In genomic region chr19:47317063-47317938, GRCm38 (mm10) we compare ENCODE assay signal across 9 mouse cellular contexts.
DNase-seq lines count a peak whose midpoint lies in the region; ATAC-seq and TF ChIP-seq lines count a peak whose summit lies in the region.
"Had no signal": no experiment of that assay in that cellular context is flagged by ENCODE, and none has a peak within 500 bp of the region (broad histone marks: within the 10 kb centered on the region; RNA-seq: fewer than 3 reads in every experiment).

No protein-coding gene starts in this region.

- WGBS in hindbrain, postnatal 0 days, result 39% methylated on average over 15 of the region's 15 CpGs
- 44% methylated on average over 15 of the region's 15 CpGs for WGBS in limb, embryonic 14.5 days

- TF ChIP-seq CTCF in hindbrain, postnatal 0 days (IDR thresholded peaks at IDR 0.05; ENCODE audit: low read depth), result peak; percentile 6; the same call in 1 of the 2 replicates

- no peak for TF ChIP-seq POLR2A in limb, embryonic 14.5 days (IDR thresholded peaks at IDR 0.05; ENCODE audit: borderline replicate concordance, extremely low read depth, insufficient read depth, insufficient read length)

- no peaks in the 10 kb centered on the region for H3K9me3 ChIP-seq in hindbrain, postnatal 0 days (ENCODE audit: low read length)
- no peaks in the 10 kb centered on the region for H3K9me3 ChIP-seq in limb, embryonic 14.5 days (ENCODE audit: control insufficient read depth, low read length)
- H3K9me3 ChIP-seq: liver, embryonic 13.5 days had no signal

- no peak overlapping the region for H3K4me2 ChIP-seq in hindbrain, postnatal 0 days (ENCODE audit: low read depth, low read length)
- H3K4me2 ChIP-seq in limb, embryonic 14.5 days (replicated peaks; ENCODE audit: low read depth, low read length, severe bottlenecking), result peak overlapping the region; percentile 31
- H3K4me2 ChIP-seq: liver, embryonic 13.5 days had no signal

- H3K36me3 ChIP-seq in hindbrain, postnatal 0 days (ENCODE audit: insufficient read depth, low read length), result no peaks in the 10 kb centered on the region
- H3K36me3 ChIP-seq in limb, embryonic 14.5 days (ENCODE audit: control insufficient read depth, insufficient read depth, low read length), result peaks cover 8% of the 10 kb centered on the region
- H3K36me3 ChIP-seq: liver, embryonic 13.5 days had no signal

- no peak overlapping the region; the same call in 1 of the 2 replicates for H3K9ac ChIP-seq in hindbrain, postnatal 0 days (replicated peaks; ENCODE audit: low read length)
- H3K9ac ChIP-seq in limb, embryonic 14.5 days (ENCODE audit: low read depth, low read length, severe bottlenecking), result 0 out of 2 replicates have a peak overlapping the region, but pooled peaks have one; percentile 4
- H3K9ac ChIP-seq: liver, embryonic 13.5 days had no signal

- no peaks in the 10 kb centered on the region for H3K27me3 ChIP-seq in hindbrain, postnatal 0 days (ENCODE audit: insufficient read depth, low read length)
- H3K27me3 ChIP-seq in limb, embryonic 14.5 days (ENCODE audit: control insufficient read depth, insufficient read depth, low read length), result no peaks in the 10 kb centered on the region

- ATAC-seq in hindbrain, postnatal 0 days, result peak; percentile 46
- ATAC-seq in limb, embryonic 14.5 days (ENCODE audit: low FRiP score, low read depth), result peak; percentile 71
- ATAC-seq in cerebellum, adult (ENCODE audit: insufficient number of reproducible peaks, low FRiP score, low TSS enrichment), result no peak

- H3K4me1 ChIP-seq in hindbrain, postnatal 0 days (ENCODE audit: insufficient read depth, low read length), result peaks cover 38% of the 10 kb centered on the region
- H3K4me1 ChIP-seq in limb, embryonic 14.5 days (ENCODE audit: control insufficient read depth, insufficient read depth, low read length), result peaks cover 85% of the 10 kb centered on the region

- peak overlapping the region; percentile 45; the same call in 1 of the 2 replicates for H3K27ac ChIP-seq in hindbrain, postnatal 0 days
- H3K27ac ChIP-seq in limb, embryonic 14.5 days (replicated peaks; ENCODE audit: low read depth, low read length), result peak overlapping the region; percentile 88
- H3K27ac ChIP-seq: liver, embryonic 13.5 days had no signal

- no peak overlapping the region for H3K4me3 ChIP-seq in hindbrain, postnatal 0 days (ENCODE audit: low read length)
- H3K4me3 ChIP-seq in limb, embryonic 14.5 days (replicated peaks; ENCODE audit: low read length), result no peak overlapping the region
- H3K4me3 ChIP-seq: liver, embryonic 13.5 days had no signal

- DNase-seq in cerebellum, postnatal 10 days, result peak; percentile 86
- no peak for DNase-seq in cerebellum, adult 9-11 months
- DNase-seq in testis, postnatal 10 days (ENCODE audit: low spot score), result peak; percentile 66
- no peak for DNase-seq in testis, postnatal 14 days (ENCODE audit: low spot score)
- peak; percentile 80 for DNase-seq in hindbrain, postnatal 0 days (ENCODE audit: low spot score)
- peak; percentile 85 for DNase-seq in limb, embryonic 14.5 days (ENCODE audit: low spot score)
- DNase-seq in embryo, embryonic 11 days, result no peak
- DNase-seq: liver, embryonic 13.5 days had no signal

Comparison
In these comparisons a context has a peak if more than half of its experiments do, and no peak if none do; other contexts are left out.
1. DNase-seq: peak in cerebellum, postnatal 10 days (2 of 2), testis, postnatal 10 days (single experiment), hindbrain, postnatal 0 days (single experiment) and limb, embryonic 14.5 days (single experiment); none in cerebellum, adult 9-11 months (single experiment), testis, postnatal 14 days (single experiment) and embryo, embryonic 11 days (single experiment).